Mouse (Mus musculus) thymus, adult 2 months (tissue): ENCODE data around the gene Bcap31.

Experiments
- CTCF ChIP-seq: fragments of 200-500 bp; IDR thresholded peaks from 2 replicates; pipeline ENCODE4 v1.5.1; 2012; ENCODE audit warnings: mild to moderate bottlenecking, control low read depth, low read length, moderate library complexity, borderline replicate concordance; ENCODE audit not compliant: control insufficient read depth, poor library complexity, insufficient read depth; ENCODE audit errors: extremely low read depth
- POLR2A ChIP-seq: fragments of 200-500 bp; IDR thresholded peaks from 2 replicates; pipeline ENCODE4 v1.6.1; 2012; ENCODE audit warnings: mild to moderate bottlenecking, low read length, control low read depth, moderate library complexity; ENCODE audit not compliant: control insufficient read depth, poor library complexity, insufficient read depth; ENCODE audit errors: extremely low read depth

DNA sequence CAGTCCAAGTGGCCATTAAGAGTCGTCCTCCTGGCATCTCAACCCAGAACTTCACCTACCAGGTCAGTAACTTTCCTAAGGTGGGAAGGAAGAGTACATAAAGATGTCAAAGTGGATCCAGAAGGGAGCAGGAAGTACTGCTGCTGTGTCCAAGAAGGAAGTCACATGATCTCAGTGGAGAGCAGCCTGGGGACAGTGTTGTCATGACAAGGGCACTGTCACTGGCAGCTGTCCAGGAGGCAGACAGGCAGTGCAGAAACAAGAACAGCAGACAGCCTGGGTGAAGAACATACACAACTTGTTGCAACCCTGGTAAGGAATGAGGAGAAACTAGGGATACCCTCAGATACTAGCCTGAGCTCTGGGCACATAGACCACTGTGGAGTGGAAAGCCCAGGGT lies 49.3 kb upstream of the Bcap31 start:
- no peak for TF ChIP-seq CTCF
- no peak for TF ChIP-seq POLR2A
